Mouse (Mus musculus) embryonic facial prominence, embryonic 14.5 days (tissue): ENCODE results near the gene Gm5142. TPM values are rescaled to one million over a fixed set of nuclear protein-coding genes. Genes with fewer than 3 reads are reported as not detected.

Experiments
- ATAC-seq: fragments of 200-750 bp; cut with Nextera tagmentation; 2 replicates; pipeline ENCODE4 v1.8.0; 2017; ENCODE audit warnings: low read depth, moderate number of reproducible peaks, moderate TSS enrichment
- DNase-seq: peaks from one replicate; pipeline ENCODE4 v3.0.0-alpha.2; 2015; ENCODE audit warnings: low spot score
- H3K27ac ChIP-seq: fragments of 300-500 bp; sonication (generic); replicated peaks from 2 replicates; pipeline ENCODE4 v1.5.1; 2014; ENCODE audit warnings: low read depth, mild to moderate bottlenecking, low read length, moderate library complexity
- H3K27me3 ChIP-seq: fragments of 300-500 bp; sonication (generic); replicated peaks from 2 replicates; pipeline ENCODE4 v1.6.1; 2014; ENCODE audit warnings: low read length; ENCODE audit not compliant: control insufficient read depth, insufficient read depth
- H3K36me3 ChIP-seq: fragments of 300-500 bp; sonication (generic); 2 replicates; pipeline ENCODE4 v1.6.1; 2014; ENCODE audit warnings: low read length, mixed read lengths; ENCODE audit not compliant: control insufficient read depth, insufficient read depth
- H3K4me1 ChIP-seq: fragments of 300-500 bp; sonication (generic); 2 replicates; pipeline ENCODE4 v1.6.1; 2014; ENCODE audit warnings: antibody characterized with exemption, low read length; ENCODE audit not compliant: control insufficient read depth, insufficient read depth
- H3K4me2 ChIP-seq: fragments of 300-500 bp; sonication (generic); 2 replicates; pipeline ENCODE4 v1.6.1; 2014; ENCODE audit warnings: low read depth, mild to moderate bottlenecking, low read length, moderate library complexity, mixed read lengths
- H3K4me3 ChIP-seq: fragments of 300-500 bp; sonication (generic); 2 replicates; pipeline ENCODE4 v1.5.1; 2014; ENCODE audit warnings: low read depth, mild to moderate bottlenecking, low read length
- H3K9ac ChIP-seq: fragments of 300-500 bp; sonication (generic); 2 replicates; pipeline ENCODE4 v1.6.1; 2014; ENCODE audit warnings: low read depth, mild to moderate bottlenecking, low read length, moderate library complexity, mixed read lengths
- H3K9me3 ChIP-seq: fragments of 300-500 bp; sonication (generic); 2 replicates; pipeline ENCODE4 v1.6.1; 2016; ENCODE audit warnings: low read length; ENCODE audit not compliant: control insufficient read depth
- WGBS: fragments of 180-500 bp; shearing (Covaris S2); extraction: QIAGEN DNeasy Blood & Tissue Kit; methylation state at CpG from one replicate; pipeline ENCODE4 v1.1.7; 2014; 5-methylcytosine and 5-hydroxymethylcytosine counted together
- polyA plus RNA-seq: library from polyadenylated mRNA; unstranded; fragments of >200 nt; fragmentation: Nextera tagmentation; extraction: Ambion mirVana; gene quantifications from 2 replicates; pipeline ENCODE4 v1.2.1, GENCODE M21; 2014

The Gm5142 gene
- not detected in 2 replicates for polyA plus RNA-seq

GRCm38 (mm10) chr14:59178649-59179048, at the start of gene Gm5142:
Gm5142 (minus strand) TSS chr14:59178749.
- no peak within 1 kb of the TSS for H3K27ac ChIP-seq
- no peaks in the 10 kb centered on the region for H3K36me3 ChIP-seq
- no peaks in the 10 kb centered on the region for H3K9me3 ChIP-seq
- no peak within 1 kb of the TSS for H3K4me3 ChIP-seq
- no peaks in the 10 kb centered on the region; the same call in 1 of the 2 replicates for H3K27me3 ChIP-seq
- 93% methylated on average over 3 of the region's 3 CpGs for WGBS
- DNase-seq (no peak), ATAC-seq (no peak)
- no peak within 1 kb of the TSS for H3K4me2 ChIP-seq
- no peaks in the 10 kb centered on the region for H3K4me1 ChIP-seq
- H3K9ac ChIP-seq, result no peak within 1 kb of the TSS

GRCm38 (mm10) chr14:59226240-59226639, 47.7 kb upstream of the Gm5142 start:
- Histone ChIP-seq H3K4me3 (no peak overlapping the region), H3K9me3 (no peaks in the 10 kb centered on the region), H3K36me3 (peaks cover 93% of the 10 kb centered on the region), H3K27ac (no peak overlapping the region), H3K4me1 (no peaks in the 10 kb centered on the region), H3K27me3 (no peaks in the 10 kb centered on the region), H3K9ac (no peak overlapping the region), H3K4me2 (no peak overlapping the region)
- 96% methylated on average over 11 of the region's 11 CpGs for whole genome bisulfite sequencing
- DNase-seq, result no peak
- no peak for ATAC-seq

DNA sequence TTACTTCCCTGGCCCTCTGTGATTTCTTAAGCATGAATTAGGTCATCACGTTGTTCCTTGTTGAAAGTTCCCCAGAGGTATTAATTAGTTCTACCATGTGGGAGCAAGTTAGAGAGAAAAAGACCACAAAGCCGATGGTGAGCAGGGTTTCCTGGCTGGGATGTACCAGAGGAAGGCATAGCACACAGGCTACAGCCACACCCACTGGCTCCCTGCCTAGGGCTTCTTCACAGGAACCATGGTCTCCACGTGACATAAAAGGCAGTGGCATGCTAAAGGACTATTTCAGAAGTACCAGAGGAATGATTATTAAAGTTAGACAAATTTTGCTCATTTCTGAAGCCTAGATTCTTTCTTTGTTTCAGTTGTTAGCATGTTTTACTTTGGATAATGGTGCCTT, 40.7 kb upstream of the Gm5142 start:
- no peaks in the 10 kb centered on the region for H3K27me3 ChIP-seq
- no peaks in the 10 kb centered on the region for H3K4me1 ChIP-seq
- 78% methylated on average over 3 of the region's 3 CpGs for WGBS
- no peak overlapping the region for H3K9ac ChIP-seq
- DNase-seq (no peak), ATAC-seq (no peak)
- H3K27ac ChIP-seq, result no peak overlapping the region
- H3K4me3 ChIP-seq, result no peak overlapping the region
- H3K4me2 ChIP-seq, result no peak overlapping the region
- H3K9me3 ChIP-seq, result no peaks in the 10 kb centered on the region
- H3K36me3 ChIP-seq, result peaks cover 89% of the 10 kb centered on the region

GRCm38 (mm10) chr14:59209816-59210215, 31.3 kb upstream of the Gm5142 start:
- Histone ChIP-seq H3K4me3 (no peak overlapping the region), H3K4me1 (0 out of 2 replicates have a peak, but pooled peaks cover 2% of the 10 kb centered on the region), H3K4me2 (no peak overlapping the region), H3K9me3 (no peaks in the 10 kb centered on the region), H3K27ac (no peak overlapping the region), H3K27me3 (no peaks in the 10 kb centered on the region), H3K36me3 (peaks cover 22% of the 10 kb centered on the region; the same call in 1 of the 2 replicates), H3K9ac (no peak overlapping the region)
- ATAC-seq, result no peak
- no peak for DNase-seq
- 90% methylated on average over 2 of the region's 2 CpGs for WGBS

DNA sequence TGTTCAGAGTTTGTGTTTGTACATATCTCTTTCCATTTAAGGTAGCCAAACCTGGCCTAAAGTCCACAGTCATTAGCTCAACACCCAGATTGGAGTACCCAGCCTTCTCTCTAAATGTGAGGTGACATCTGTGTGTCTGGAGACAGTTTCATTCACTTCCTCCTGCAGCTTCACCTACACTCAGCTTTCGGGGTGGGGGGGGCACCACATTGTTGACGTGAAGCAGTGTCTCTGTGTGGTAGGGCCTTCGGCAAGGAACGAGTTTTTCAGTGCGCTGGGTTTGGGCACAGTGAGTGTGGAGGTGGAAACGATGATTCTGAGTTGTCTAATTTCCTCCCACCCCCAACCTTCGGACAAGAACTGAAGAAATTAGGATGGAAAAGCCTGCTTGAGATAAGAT, 30.5 kb upstream of the Gm5142 start:
- H3K9ac ChIP-seq, result no peak overlapping the region
- no peak overlapping the region for H3K27ac ChIP-seq
- H3K9me3 ChIP-seq, result no peaks in the 10 kb centered on the region
- ATAC-seq (no peak), DNase-seq (no peak)
- H3K4me3 ChIP-seq, result no peak overlapping the region
- no peaks in the 10 kb centered on the region for H3K27me3 ChIP-seq
- 82% methylated on average over 7 of the region's 7 CpGs for WGBS
- H3K36me3 ChIP-seq, result peaks cover 14% of the 10 kb centered on the region; the same call in 1 of the 2 replicates
- no peak overlapping the region for H3K4me2 ChIP-seq
- H3K4me1 ChIP-seq, result peaks cover 5% of the 10 kb centered on the region; the same call in 1 of the 2 replicates

GRCm38 (mm10) chr14:59205976-59206583, 27.5 kb upstream of the Gm5142 start:
- WGBS, result 62% methylated on average over 10 of the region's 10 CpGs
- H3K36me3 ChIP-seq, result 0 out of 2 replicates have a peak, but pooled peaks cover 9% of the 10 kb centered on the region
- H3K27ac ChIP-seq, result no peak overlapping the region
- no peak overlapping the region for H3K4me2 ChIP-seq
- no peaks in the 10 kb centered on the region for H3K9me3 ChIP-seq
- peaks cover 14% of the 10 kb centered on the region; the same call in 1 of the 2 replicates for H3K4me1 ChIP-seq
- no peak overlapping the region for H3K9ac ChIP-seq
- DNase-seq, result no peak
- no peak overlapping the region for H3K4me3 ChIP-seq
- no peaks in the 10 kb centered on the region for H3K27me3 ChIP-seq
- no peak for ATAC-seq

DNA sequence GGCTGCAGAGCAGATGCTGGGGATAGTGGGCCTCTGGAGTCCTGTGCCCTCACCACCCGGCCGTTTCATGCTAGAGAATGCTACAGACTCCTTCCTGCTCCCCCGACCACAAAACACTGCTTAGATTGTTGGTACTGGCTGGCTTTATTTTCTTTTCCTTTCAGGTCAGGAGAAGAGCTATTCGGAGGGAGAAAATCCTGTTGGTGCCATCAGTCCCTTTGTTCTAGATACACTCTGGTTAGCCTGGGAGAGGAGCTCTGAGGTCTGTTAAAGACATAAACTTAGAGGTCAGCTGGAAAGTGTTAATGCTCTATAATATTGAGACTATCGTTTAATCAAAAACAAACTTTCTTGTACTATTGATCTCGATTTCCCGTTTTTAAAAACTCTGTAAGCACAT, 26.9 kb upstream of the Gm5142 start:
- no peaks in the 10 kb centered on the region for H3K9me3 ChIP-seq
- WGBS, result 24% methylated on average over 7 of the region's 7 CpGs

GRCm38 (mm10) chr14:59201604-59202215, 23.2 kb upstream of the Gm5142 start:
- peak overlapping the region; percentile 88 for H3K4me3 ChIP-seq
- WGBS, result under 1% methylated on average over 21 of the region's 21 CpGs
- H3K27ac ChIP-seq, result peak overlapping the region; percentile 95
- no peak for ATAC-seq
- H3K9ac ChIP-seq, result peak overlapping the region; percentile 97
- no peaks in the 10 kb centered on the region for H3K36me3 ChIP-seq
- H3K4me1 ChIP-seq, result peaks cover 14% of the 10 kb centered on the region; the same call in 1 of the 2 replicates
- H3K4me2 ChIP-seq, result peak overlapping the region; percentile 81
- no peak for DNase-seq
- no peaks in the 10 kb centered on the region for H3K27me3 ChIP-seq
- 0 out of 2 replicates have a peak, but pooled peaks cover 3% of the 10 kb centered on the region for H3K9me3 ChIP-seq

More for the DNA sequence above, 26.9 kb upstream of the Gm5142 start:
- DNase-seq, result no peak
- H3K9ac ChIP-seq, result 0 out of 2 replicates have a peak overlapping the region, but pooled peaks have one; percentile 1
- no peaks in the 10 kb centered on the region for H3K27me3 ChIP-seq
- no peak for ATAC-seq
- H3K4me2 ChIP-seq, result no peak overlapping the region; the same call in 1 of the 2 replicates
- no peak overlapping the region for H3K27ac ChIP-seq
- peaks cover 14% of the 10 kb centered on the region; the same call in 1 of the 2 replicates for H3K4me1 ChIP-seq
- 0 out of 2 replicates have a peak, but pooled peaks cover 5% of the 10 kb centered on the region for H3K36me3 ChIP-seq
- H3K4me3 ChIP-seq, result no peak overlapping the region
